Mouse (Mus musculus): ENCODE measurements at regions not wholly inside any gene's neighbourhood (a gene's known extent, or its start where the extent isn't known, plus 50 kb on each side); places are given as distances from the start of the nearest gene placed in this dataset.
A peak's percentile ranks its signal among the peaks of the same experiment; 100 is the strongest.

DNA sequence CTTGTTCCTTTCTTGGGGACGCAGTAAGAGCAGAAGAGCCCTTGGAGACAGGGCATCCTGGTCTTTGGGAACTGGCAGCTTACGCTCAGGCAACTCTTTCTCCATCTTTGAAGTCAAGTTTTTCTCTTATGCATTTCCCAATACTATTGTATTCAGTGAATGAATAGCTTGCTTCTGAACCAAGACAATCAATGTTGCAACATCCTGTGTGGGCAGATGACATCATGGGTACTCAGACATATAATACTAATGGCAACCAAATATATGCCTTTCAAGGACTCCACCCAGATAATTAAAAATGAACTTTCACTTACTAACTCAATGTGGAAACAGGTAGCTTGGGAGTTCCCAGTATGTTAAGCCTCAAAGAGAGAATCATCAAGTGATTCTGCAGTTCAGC lies 104.6 kb downstream of the Ngf start:
- no peak for DNase-seq (ENCODE audit: low spot score in 2 of 2)

DNA sequence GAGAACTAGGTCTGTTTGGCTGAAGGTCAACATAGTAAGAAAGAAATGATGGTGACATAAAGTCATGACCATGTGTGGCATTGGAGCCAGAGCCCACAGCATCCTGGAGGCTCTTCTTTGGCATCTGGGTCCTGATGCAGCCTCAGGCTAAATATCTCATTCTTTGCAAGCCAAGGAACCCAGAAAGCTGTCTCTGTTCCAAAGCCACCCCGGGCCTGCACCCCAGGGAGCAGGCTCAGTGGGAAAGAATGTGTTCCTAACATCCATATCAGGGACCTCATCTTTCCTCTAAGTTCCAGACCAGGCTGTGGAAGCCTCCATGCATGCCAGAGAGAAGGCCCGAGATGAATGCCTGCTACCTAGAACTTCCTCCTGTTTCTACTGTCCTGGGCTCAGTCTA lies 107.2 kb downstream of the Ngf start:
- DNase-seq (ENCODE audit: low spot score in 2 of 2) = no peak

DNA sequence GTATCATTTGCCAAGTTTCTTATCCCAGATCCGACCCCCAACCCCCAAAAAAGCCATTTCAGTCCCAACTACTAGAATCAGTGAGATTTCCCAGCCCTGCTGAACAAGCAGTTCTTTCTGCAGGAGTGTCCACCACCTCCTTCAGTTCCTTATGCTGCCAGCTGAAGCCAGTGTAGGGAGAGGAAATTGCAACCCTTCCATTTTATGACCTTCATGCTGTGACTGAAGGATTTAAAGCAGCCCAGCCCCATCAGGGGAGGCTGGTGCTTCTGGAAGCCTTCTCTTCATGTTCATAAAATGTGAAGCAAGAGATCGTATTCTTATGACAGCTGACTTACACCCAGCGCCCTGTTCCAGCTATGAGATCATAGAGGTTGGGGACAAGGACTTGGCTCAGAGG lies 112.1 kb downstream of the Ngf start:
- no peak for DNase-seq (ENCODE audit: low spot score in 2 of 2)

DNA sequence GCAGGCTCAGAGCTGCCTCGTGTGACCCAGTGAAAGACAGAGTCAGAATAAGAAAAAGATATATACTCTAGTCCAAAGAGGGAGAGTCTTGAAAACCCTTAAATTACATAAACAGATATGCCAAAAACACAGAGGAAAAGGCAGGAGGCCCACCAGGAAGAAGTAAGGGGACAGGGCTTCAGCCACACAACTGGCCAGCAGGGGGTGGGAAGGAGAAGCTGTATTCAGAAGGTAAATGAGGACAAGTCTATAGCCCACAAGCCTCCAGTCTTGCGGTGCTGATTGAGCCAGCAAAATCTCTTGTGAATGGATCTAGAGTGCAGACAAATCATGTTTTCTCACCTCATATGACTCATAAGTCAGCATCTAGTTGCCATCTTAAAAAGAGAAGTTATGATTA lies 115.4 kb downstream of the Ngf start:
- no peak for DNase-seq (ENCODE audit: low spot score in 2 of 2)

DNA sequence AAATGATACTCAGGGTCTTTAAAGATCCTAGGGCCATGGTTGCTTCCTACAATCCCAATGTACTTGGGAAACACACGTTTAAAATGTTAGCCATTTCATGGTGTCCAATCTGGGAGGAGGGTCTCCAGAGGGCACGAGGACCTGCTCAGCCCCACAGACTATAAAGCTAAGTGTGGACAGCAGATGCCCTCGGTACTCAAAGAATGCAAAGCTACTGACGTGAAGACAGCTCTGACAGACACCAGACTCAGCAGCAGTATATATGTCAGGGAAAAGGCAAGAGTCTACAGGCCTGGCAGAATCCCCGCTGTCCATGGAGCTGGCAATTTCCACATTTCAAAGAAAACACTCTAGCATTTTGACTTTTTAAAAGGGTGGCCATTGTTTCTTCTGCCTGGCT lies 116.5 kb downstream of the Ngf start:
- DNase-seq (ENCODE audit: low spot score in 2 of 2) = no peak

DNA sequence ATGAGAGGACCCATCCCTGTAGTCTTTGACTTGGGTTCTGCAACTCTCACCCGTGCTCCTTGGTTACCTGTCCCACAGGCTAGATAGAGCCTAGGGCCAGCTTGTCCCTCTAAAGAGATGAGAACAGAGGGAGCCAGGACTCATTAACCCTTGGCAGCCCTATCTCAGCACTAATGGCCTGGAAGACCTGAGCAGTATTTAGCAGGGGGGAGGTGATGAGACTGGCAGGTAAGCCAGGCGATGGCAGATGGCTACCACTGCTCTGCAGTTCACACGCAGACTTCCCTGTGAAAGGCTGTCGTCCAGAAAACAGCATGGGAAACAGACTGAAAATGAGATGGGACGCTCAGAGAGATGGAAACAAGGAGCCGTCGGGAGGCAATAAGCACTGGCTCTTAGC lies 122.3 kb downstream of the Ngf start:
- no peak for DNase-seq (ENCODE audit: low spot score in 2 of 2)

DNA sequence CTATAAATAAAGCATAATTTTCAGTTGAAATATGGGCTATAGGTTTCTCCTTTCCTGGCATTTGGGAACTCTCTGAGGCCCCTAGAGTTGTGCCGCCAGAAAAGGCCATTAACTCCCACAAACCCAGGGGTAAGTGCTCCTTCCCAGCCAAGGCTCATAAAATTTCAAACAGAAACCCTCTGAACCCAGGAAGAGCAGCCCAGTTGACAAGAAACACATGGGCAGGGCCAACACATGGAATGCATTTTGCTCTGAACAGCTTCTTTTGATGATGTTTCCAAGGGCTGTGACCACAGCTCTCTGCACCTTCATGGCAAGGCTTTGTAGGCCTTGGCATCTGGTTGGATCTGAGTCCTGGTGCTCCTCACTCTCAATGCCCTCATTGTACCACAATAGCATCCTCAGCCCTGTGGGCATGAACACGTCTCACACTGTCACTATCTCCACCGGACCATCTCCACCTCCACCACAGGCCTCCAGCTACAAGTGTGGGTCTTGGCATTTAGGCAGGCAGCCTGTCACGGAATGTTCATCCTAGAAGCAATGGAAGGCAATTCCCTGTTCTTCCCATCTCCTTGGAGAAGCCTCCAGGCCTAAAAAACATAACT lies 127.3 kb downstream of the Ngf start:
- DNase-seq (ENCODE audit: low spot score in 2 of 2) = no peak

DNA sequence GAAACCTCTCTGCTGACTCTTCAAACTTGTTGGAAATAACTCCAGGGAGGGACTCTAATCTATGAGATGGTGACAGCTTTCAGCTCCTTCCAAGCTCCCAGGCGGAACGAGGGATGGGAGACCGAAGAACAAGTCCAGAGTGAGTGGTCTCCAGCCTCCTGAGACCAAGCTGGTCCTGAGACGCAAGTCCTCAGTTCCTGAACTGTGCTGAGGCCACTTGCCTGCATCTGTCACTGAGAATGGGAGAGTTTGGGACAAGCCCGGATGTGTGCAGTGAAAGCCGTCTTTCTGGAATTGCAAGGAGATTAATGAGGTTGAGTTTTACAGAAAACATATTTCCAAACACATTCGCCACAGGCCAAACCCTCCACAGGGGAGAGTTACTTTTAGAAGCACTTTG lies 129.3 kb downstream of the Ngf start:
- no peak for DNase-seq (ENCODE audit: low spot score in 2 of 2)

DNA sequence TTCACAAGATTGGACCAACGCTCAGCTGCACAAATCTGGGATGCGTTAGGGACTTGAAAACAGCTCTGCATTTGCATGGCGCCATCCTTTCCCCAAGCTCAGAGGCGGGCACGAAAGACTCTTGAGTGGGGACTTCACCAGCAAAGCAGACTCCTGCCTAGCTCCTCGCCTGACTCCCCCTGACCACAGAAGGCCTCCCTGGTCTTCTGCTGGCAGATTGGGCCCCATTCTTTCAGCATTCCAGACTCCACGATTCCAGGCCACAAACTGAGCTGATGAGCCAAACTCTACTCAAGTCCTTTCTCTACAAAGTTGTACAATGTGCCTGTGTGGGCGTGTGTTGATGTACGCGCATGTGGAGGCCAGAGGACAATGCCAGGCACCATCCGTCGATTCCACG lies 131.6 kb upstream of the Tspan2 start:
- DNase-seq (ENCODE audit: low spot score in 2 of 2) = no peak

DNA sequence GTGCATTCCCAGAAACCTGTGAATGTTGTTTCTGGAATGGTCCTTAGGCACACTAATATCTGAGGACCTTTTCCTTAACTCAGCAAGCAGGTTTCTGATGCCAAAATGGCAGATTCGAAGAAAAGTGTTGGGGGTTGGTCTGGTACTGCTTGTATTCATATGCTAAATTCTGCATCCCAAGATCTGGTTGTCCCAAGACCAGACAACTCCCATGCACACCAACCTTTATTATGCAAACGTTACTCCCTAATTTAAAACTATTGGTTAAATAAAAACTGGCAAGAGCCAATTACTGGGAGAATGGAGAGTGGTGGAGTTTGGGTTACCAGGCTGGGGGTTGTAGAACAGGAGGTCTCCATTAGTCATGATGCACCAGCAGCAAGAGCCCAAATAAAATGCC lies 129.0 kb upstream of the Tspan2 start:
- no peak for DNase-seq (ENCODE audit: low spot score in 2 of 2)

DNA sequence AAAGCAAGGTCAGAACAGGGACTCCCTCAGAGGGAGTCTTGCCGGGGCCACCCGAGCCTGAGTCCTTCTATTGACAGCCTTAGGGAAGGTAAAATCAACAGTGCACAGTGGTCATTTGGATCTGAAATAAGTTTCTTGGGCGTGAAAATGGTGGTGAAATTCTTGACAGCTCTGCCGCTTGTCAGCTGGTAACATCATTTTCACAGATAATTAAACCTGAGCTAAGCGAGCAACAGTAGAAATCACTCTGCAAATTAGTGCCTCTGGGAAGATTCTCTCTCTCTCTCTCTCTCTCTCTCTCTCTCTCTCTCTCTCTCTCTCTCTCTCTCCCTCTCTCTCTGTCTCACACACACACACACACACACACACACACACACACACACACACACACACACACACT lies 123.4 kb upstream of the Tspan2 start:
- no peak for DNase-seq (ENCODE audit: low spot score in 2 of 2)

DNA sequence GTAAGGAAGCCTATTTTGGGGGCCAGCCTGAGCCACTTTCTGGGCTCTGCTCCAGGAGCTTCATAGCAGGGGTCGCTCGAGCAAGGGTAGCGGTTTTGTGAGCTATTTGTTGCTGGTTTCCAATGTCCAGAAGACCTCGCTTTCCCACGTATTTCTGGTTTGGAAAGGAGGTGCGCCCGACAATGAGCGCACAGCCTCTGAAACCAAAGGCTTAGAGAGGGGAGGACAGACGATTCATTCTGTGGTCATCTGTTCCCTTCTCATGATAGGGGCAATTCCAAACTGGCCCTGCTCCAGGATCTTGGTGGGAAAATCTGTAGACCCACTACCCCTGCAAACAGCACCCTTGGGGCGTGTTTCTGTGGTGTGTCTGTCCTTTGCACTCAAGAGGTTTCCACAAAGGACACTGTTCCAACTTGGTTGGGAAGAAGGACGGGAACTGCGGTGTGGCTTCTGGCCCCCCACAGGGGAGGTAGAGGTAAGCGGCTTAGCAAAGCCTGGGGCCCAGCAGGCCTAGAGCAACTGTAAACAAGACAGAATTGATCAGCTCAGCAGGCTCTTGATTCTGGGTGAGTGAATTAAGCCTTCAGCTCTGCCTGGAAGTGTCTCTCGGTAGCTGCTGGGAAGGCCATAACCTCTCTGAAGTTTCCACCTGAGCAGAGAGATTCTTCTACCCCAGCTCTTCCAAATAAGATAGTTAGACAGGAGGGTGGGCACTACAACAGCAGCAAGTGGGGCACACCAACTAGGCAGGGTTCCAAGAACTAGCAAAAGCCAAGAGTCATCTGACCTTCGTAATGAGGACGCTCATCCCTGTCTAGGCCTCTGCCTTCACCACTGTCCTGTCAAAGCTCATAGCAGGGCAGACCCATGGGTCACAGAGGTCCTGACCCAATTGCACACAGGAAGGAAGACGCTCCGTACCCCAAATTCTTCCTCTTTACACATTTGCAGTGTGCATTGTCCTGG lies 122.6 kb upstream of the Tspan2 start:
- no peak for DNase-seq (ENCODE audit: low spot score in 2 of 2)

DNA sequence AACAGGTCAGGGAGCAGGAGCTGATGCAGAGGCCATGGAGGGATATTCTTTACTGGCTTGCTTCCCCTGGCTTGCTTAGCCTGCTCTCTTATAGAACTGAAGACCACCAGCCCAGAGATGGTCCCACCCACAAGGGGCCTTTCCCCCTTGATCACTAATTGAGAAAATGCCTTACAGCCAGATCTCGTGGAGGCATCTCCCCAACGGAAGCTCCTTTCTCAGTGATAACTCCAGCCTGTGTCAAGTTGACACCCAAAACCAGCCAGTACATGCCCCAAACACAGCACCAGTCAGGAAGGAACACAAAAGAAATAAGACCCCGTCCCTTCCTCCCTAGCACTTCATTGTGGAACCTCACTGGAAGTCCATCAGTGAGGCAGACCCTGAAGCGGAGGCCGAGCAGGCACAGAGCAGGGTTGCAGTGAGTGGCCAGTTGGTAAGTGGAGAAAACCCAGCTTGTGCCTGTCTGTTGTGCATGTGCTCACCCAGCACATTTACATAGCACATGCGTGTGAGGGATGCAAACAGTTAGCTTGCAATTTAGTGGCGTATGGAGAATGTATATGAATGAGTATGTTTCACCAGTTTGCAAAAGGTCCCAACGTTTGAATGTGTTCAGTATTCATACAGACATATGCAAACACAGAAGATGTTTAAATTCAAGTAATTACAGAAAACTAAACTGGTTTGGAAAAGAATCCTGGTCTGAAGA lies 114.5 kb upstream of the Tspan2 start:
- DNase-seq (ENCODE audit: low spot score in 2 of 2) = no peak

DNA sequence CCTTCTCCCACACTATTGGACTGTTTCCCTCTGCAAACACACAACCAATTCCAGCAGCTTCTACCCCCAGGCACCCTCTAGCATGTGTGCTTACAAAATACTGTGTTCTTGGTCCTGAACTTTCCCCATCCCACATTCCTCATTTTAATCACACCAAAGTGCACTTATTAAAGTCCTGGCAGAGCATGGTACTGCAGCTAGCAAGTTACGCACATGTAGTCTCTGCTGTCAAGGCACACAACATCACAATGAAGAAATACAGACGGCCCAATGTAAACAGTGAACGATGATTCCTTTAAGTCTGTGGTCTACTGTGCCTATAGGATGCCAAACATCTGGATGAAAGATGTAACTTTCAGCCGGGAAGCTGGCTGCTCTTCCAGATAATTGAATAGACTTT lies 98.3 kb upstream of the Tspan2 start:
- DNase-seq (ENCODE audit: low spot score in 2 of 2) = no peak

DNA sequence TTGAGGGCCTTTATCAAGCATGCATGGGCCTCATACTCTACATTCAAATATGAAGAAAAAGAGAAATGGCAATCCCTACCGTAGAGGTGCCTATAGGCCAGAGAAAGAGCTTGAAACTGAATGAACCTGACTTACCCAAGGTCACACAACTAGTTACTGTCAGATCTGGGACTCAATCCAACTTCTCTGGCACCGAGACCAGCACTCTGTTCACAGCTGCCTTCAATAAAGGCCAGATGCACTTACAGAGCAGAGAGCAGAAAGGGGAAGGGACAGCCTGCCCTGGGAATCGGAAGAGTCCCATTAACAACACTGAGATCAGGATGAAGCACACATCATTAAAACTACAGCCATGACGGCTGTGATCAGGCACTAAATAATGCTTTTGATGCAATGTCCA lies 97.7 kb upstream of the Tspan2 start:
- DNase-seq (ENCODE audit: low spot score in 2 of 2) = no peak

DNA sequence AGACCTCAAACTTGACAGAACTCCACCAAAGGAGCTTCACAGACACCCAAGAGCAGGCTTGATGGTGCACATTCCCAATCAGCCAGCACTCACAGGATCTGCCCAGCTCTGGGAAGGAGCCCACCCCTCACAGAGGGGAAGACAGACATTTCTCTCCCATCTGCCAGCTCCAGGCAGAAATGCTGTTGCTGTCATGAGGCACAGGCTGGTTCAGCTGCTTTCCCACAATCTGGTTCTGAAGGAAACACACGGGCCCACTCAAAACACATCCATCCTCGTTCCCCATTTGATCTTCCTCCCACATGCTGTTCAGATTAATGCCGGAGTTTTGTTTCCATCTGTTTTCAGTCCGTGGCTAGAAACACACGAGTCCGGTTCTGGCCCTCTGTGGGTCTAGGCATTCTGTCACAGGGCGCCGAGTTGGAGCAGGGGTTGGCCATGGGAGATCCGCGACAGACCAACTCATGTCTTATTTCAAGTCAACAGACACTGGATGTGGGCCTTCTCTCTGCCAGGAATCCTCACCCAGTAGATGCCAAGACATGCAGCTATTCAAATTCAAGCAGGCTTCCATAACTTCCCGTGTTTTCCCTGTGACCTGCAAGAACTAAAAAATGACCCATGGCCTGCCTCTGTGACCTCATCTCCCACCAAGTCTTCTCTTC lies 89.9 kb upstream of the Tspan2 start:
- DNase-seq (ENCODE audit: low spot score in 2 of 2) = no peak

DNA sequence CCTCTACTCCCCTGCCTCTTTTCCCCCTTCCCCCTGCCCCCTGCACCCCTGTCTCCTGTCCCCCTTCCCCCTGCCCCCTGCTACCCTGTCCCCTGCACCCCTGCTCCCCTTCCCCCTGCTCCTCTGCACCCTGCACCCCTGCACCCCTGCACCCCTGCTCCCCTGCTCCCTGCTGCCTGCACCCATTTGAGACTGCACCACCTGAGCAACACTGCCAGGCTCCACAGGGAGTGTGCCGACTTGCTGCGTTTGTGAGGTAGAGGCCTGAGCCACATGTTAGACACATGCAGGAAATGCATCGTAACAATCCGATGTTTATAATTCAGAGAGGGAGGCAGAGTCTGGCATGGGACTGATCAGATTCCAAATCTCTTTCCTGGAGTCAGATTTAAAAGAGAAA lies 85.9 kb upstream of the Tspan2 start:
- no peak for DNase-seq (ENCODE audit: low spot score in 2 of 2)

DNA sequence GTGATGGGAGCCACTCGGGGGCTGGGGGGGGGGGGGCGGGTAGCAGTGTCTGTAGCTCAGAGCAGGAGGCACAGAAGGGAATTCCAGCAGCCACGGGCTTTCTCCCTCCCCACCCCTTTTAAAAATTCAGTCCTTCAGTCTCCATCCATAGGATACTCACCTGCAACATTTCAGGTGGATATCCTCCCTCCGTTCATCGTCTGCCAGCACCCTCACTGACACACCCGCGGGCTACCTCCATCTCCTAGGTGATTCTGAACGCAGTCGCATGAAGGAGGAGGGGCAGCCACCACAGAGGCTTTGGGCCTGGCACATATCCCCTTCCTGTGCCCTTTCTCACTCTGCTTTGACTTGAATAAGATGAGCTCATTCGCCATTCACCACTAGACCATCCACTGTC lies 79.4 kb upstream of the Tspan2 start:
- DNase-seq (ENCODE audit: low spot score in 2 of 2) = peak in 1 of 2 experiments; percentile 50

DNA sequence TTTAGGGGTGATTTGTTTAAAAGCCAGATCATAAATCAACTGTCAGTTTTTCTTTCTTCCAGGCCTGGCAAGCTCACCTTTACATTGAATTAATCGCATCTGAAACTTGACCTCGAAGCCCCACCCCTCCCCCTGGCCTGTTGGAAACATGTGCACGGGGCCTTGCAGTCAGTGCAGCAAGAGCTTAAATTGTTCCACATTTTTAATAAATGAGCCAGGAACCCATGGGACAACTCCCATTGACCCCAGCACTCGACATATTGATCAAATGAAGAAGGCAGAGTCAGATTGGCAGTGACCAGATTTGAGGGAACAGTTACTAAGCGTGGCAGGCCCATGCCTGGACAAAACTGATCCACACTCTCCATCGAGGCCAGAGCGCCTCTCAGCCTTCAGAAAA lies 77.2 kb upstream of the Tspan2 start:
- DNase-seq (ENCODE audit: low spot score in 2 of 2) = no peak

DNA sequence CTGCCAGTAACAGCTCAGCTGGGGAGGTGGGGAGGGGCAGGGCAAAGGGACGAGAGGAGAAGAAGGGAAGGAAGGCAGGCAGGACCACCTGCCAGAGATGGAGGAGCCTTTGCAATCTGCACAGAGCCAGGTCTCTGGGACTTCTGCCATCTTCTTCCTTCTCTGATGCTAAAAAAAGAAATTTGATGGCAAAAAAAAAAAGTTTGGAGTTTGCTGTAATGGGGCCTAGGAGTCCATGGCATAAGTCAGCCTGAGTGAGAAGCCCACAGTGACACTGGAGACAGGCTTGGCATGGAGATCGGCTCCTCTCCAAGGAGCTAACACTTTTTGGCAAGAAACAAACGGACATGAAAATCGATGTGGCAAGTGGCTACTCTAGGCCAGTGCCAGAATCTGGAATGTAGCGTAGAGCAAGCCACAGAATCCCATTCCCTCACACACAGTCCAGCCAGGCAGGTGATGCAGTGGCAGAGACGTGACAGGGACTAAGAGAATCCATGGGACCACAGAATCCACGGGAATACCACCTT lies 76.7 kb upstream of the Tspan2 start:
- DNase-seq (ENCODE audit: low spot score in 2 of 2) = no peak

DNA sequence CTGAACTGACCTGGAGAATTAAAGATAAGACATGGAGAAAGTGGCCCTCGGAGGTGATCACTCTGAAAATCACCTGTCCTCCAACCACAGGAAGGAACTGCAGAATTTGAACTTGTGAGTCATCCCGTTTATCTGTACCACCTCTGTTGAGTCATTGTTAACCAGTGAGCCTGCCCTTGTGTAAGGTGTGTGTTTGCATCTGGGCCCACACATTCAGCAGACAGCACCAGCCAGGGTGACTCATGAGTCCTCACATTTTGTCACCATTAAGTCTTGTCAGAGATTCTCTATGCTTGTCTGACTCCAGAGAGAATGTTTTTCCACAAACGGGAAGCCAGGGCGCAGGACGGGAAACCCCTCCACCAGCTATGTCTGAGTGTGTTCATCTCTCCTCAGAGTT lies 75.0 kb upstream of the Tspan2 start:
- DNase-seq (ENCODE audit: low spot score in 2 of 2) = no peak

DNA sequence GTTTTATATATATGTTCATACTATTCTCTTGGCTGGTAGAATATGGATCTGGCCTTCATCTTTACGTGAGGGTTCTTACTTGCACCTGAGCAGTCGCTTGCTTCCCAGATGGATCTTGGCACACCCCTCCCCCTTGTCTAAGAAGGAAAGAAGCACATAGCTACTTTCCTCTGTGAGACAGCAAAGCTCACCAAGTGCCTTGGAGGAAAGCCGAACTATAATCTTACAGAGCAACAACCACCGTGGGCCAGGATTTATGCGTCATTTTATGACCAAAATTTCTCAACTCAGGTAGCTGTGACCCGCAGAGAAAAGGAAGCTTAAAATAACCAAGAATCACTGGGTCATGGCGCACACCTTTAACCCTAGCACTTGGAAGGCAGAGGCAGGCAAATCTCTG lies 73.0 kb upstream of the Tspan2 start:
- DNase-seq (ENCODE audit: low spot score in 2 of 2) = no peak

All from urinary bladder, postnatal 4 days (tissue).